Mouse (Mus musculus) heart, adult 18-20 months (tissue): Measurements from ENCODE around the gene Mns1. TPM values are rescaled to one million over a fixed set of nuclear protein-coding genes. Genes with fewer than 3 reads are reported as not detected.
"Not testable (repeated sequence)": the region's sequence is repeated elsewhere in the genome, so short reads cannot be mapped to it uniquely, and the experiment has no call there.

Source experiments
- DNase-seq, 2 experiments: peaks; one replicate each; pipeline ENCODE4 v3.0.0; 2021 to 2022; ENCODE audit warnings: mixed read lengths in 1 of 2
- total RNA-seq, 2 experiments: library from RNA; stranded (reverse); gene quantifications; 2 replicates each; pipeline ENCODE4 v1.2.3; 2021

Gene Mns1
- total RNA-seq, 2 experiments from 2014 or later: 0.05 to 0.23 TPM

- no peak for DNase-seq
These were observed 9.9 kb upstream of the Mns1 start for GRCm38 (mm10) chr9:72427861-72428260.

- DNase-seq: no peak
These were observed 2.9 kb upstream of the Mns1 start for GRCm38 (mm10) chr9:72434876-72435275.

- DNase-seq: no peak
These were observed 938 bp downstream of the Mns1 start for GRCm38 (mm10) chr9:72438749-72439148.

DNA sequence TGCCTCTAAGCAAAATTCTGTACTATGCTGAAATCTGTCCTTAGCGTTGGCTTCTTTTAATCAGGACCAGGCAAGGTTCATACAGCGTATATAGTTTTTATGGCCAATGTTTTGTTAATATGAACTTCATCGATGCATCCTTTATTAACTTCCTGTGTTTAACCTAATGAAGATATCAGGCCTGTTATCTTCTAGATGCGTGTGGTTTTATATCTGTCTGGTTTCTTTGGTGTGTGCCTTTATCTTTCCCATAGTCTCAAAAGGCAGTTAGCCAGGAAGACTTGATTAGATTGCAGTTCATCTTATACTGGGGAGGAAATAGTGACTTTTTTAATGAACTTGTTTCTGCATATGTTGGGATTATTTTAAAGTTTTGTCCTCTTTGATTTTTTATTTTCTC, 2.5 kb downstream of the Mns1 start:
- DNase-seq: no peak

DNA sequence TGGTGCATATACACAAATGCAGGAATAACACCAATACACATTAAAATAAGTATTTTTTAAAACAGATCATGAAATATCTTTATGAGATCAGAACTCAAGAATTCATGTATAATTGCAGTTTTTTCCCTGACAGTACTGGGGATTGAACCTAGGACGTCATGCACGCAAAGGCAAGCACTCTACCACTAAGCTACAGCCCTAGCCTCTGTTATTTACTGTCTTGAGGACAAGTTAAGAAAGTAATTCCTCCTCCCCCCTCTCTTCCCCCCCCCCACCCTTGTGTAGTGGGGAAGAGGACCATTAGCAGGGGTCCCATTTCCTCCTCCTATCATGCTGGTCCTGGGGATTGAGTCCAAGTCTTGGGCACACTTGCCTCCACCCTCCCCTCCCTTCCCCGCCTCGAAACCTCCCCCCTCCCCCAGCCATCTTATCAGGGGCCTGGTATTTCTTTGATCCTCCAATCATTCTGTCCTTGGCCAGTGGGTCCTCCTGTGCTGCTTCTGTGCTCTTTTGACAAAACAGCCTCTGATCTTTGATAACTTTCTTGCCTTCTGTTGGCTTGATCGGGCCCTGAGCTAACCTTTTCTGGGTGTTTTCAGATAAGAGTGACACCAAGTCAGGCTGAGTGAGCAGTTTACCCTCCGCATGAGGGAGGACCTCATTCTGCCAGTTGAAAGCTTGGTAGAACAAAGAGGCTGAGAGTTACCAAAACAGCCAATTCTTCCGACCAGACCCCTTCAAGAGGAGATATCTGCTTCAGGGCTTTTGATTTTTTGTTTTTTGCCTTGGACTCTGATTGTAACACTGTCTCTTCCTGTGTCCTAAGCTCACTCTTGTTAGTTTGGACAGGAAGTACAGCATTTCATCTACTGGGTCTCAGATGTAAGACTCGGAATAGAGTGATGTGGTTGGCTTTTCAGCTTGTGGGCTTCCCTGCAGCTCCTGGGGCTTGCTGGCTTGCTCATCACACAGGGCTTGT, 3.4 kb downstream of the Mns1 start:
- no peak for DNase-seq

- no peak for DNase-seq
These were observed 4.3 kb downstream of the Mns1 start for GRCm38 (mm10) chr9:72441927-72442715.

GRCm38 (mm10) chr9:72448026-72448425, 10.2 kb downstream of the Mns1 start:
- peak; percentile 29 to 83 for DNase-seq

GRCm38 (mm10) chr9:72449367-72449766, 11.6 kb downstream of the Mns1 start:
- DNase-seq: peak; percentile 61 to 71

- no peak for DNase-seq
These were observed 12.0 kb downstream of the Mns1 start for GRCm38 (mm10) chr9:72449841-72450240.

DNA sequence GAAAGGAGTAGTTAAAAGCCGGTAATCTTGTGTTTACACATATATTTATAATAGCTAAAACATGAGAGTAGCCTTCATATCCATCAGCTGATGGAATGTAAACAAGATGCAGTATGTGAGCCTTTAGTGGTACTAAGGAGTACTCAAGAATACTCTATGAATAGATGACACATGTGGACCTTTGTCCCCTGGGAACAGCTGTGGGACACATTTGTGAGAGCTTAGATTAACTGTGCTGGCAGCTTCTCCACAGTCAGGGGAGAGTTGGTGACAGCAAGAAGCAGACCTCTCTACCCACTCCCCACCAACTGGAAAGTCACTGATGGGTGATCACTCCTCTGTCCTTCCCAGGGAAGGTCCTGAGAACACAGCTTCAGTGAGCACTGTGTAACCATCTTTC, 12.6 kb downstream of the Mns1 start:
- peak in 1 of 2 experiments; percentile 7 for DNase-seq

GRCm38 (mm10) chr9:72451111-72451510, 13.3 kb downstream of the Mns1 start:
- DNase-seq: no peak

DNA sequence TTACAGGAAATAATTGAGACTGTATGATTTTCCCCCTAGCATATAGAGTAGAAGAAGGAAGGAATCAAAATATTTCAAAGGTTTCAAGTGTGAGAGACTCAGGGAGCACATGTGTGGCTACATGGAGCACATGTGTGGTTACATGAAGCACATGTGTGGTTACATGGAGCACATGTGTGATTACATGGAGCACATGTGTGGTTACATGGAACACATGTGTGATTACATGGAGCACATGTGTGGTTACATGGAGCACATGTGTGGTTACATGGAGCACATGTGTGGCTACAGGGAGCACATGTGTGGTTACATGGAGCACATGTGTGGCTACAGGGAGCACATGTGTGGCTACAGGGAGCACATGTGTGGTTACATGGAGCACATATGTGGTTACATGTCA, 16.5 kb downstream of the Mns1 start:
- DNase-seq: not testable (repeated sequence)

GRCm38 (mm10) chr9:72456374-72456773, 18.6 kb downstream of the Mns1 start:
- no peak for DNase-seq

GRCm38 (mm10) chr9:72458233-72458632, 20.4 kb downstream of the Mns1 start:
- peak; percentile 52 to 74 for DNase-seq

DNA sequence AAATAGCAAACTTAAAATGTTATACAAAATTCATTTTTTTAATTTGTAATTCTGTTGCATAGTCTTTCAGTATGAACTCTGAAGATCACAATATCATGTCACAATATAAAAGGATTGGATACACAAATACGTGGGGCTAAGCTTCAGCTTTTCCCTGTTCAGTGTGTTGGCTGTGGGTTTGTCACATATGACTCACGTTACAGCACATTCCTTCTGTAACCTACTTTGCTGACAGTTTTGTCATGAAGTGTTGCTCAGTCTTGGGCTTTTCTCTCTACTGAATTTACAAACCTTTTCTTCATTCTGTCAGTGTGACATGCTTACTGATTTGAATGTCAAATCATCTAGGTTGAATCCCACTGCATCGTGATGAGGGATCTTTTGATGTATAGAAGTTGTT, 21.9 kb downstream of the Mns1 start:
- DNase-seq: no peak

DNA sequence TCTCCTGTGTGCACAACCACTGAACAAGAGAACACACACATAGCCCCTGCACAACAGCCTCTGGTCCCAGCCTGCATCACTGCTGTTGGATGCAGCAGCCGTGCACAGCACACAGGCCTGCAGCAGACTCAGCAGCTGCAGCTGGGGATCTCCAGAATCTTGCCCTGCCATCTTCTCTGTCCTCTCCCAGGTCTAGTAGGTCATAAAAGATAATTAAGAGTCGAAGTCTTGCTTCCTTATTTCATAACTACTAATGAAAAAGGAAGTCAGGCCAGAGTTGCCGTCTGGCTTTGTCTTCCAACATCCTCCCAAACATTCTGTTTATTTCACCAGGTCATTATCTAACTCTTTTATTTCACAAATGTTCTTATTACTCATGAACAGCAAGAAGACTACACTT, 23.0 kb downstream of the Mns1 start:
- DNase-seq: no peak

DNA sequence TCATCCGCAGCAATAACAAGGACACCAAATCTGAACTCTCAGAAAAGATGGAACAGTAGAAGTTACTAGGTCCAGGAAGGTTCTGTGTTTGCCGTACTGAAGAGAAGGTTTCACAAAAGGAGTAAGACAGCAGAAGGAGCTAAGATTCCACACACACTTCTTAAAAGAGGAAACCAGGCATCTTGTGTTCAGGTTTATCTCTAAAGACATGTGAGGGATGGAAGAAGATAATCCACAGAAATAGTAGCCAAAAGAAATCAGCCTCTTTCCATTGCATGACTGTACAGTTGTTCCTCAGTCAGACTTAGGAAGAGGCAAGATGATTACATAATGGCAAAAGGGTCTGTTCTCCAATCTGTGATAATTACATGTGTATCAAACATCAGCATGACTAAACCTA, 24.6 kb downstream of the Mns1 start:
- no peak for DNase-seq

DNA sequence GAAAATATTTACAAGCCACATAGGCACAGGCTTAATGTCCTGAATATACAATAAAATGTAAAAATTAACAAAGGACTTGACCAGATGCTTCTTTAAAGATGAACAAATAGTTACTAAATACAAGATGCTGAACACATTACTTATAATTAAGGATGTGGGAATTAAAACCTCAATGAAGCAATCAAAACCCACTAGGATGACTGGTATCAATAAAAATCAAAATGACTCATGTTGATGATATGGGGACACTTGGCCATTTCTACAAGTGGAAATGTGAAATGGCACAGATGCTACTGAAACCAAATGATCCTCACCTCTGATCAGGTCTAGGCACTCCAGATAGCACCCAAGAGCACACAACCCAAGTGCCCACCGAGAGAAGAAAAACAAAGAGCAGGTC, 27.0 kb downstream of the Mns1 start:
- DNase-seq: no peak

GRCm38 (mm10) chr9:72465754-72466181, 28.0 kb downstream of the Mns1 start:
- DNase-seq: no peak

GRCm38 (mm10) chr9:72467551-72468407, 30.0 kb downstream of the Mns1 start:
- DNase-seq: peak; percentile 27 to 33

DNA sequence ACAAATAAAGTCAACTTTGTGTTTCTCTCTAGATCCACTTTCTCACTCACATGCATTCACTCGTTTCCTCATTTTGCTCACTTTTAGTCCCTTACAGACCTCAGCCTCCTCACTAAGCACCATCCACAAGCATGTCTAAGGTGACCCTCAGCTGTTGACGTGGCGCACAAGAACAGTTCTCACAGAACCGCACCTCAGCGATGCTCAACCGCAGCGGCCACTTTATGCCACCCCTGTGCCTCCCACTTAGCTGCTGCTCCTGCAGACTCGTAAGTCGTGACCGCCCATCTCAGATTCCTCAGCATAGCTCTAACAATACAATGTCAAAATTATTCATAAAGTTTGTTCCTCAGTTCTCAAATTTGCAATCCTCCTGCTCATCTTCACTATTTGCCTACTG, 30.8 kb downstream of the Mns1 start:
- no peak for DNase-seq

- DNase-seq: no peak
These were observed 32.0 kb downstream of the Mns1 start for GRCm38 (mm10) chr9:72469851-72470250.
